Mouse (Mus musculus): ENCODE measurements around the gene Fnbp1. TPM values are rescaled to one million over a fixed set of nuclear protein-coding genes. Genes with fewer than 3 reads are reported as not detected.

The Fnbp1 gene
- polyA plus RNA-seq, 1 experiment from 2014 or later: 19.4 TPM

GRCm38 (mm10) chr2:31129742-31130518 lies 11.9 kb downstream of the Fnbp1 start:
- no peaks in the 10 kb centered on the region for H3K9me3 ChIP-seq (ENCODE audit: low read length)
- no peak overlapping the region for H3K9ac ChIP-seq (replicated peaks; ENCODE audit: low read length)
- H3K36me3 ChIP-seq (ENCODE audit: insufficient read depth, low read length): no peaks in the 10 kb centered on the region
- H3K27me3 ChIP-seq (ENCODE audit: insufficient read depth, low read length): no peaks in the 10 kb centered on the region
- 71% methylated on average over 14 of the region's 14 CpGs for WGBS
- H3K27ac ChIP-seq (ENCODE audit: low read length): no peak overlapping the region
- peaks cover 34% of the 10 kb centered on the region for H3K4me1 ChIP-seq (ENCODE audit: insufficient read depth, low read length)
- H3K4me3 ChIP-seq (ENCODE audit: low read length): no peak overlapping the region
- no peak for ATAC-seq (ENCODE audit: low FRiP score, low TSS enrichment)
- no peak overlapping the region for H3K4me2 ChIP-seq (replicated peaks; ENCODE audit: low read depth, low read length)

DNA sequence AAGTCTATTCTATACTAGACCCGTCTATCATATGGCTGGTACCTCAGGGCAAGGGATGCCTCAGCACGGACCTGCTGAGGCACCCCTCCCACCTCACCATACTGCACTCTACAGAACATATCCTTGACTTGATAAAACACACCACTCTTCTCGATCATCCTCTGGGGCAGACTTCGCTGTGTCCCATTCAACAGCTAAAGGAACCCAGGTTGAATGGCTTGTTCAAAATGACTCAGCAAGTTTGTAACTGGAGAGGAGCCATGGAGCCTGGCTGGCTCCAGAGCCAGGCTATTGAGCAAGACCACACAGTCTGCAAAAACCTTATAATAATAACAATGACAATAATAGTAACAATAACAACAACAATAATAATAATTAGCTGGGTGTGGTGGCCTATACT lies 13.9 kb downstream of the Fnbp1 start:
- WGBS: 77% methylated on average over 4 of the region's 4 CpGs
- peaks cover 29% of the 10 kb centered on the region for H3K4me1 ChIP-seq (ENCODE audit: insufficient read depth, low read length)
- H3K9ac ChIP-seq (replicated peaks; ENCODE audit: low read length): no peak overlapping the region
- no peaks in the 10 kb centered on the region for H3K36me3 ChIP-seq (ENCODE audit: insufficient read depth, low read length)
- H3K9me3 ChIP-seq (ENCODE audit: low read length): no peaks in the 10 kb centered on the region
- no peak overlapping the region for H3K27ac ChIP-seq (ENCODE audit: low read length)
- H3K4me3 ChIP-seq (ENCODE audit: low read length): no peak overlapping the region
- H3K4me2 ChIP-seq (replicated peaks; ENCODE audit: low read depth, low read length): no peak overlapping the region
- no peaks in the 10 kb centered on the region for H3K27me3 ChIP-seq (ENCODE audit: insufficient read depth, low read length)
- ATAC-seq (ENCODE audit: low FRiP score, low TSS enrichment): no peak

GRCm38 (mm10) chr2:31127219-31127618 lies 14.6 kb downstream of the Fnbp1 start:
- Histone ChIP-seq H3K4me1 (ENCODE audit: insufficient read depth, low read length) (peaks cover 22% of the 10 kb centered on the region), H3K9ac (replicated peaks; ENCODE audit: low read length) (no peak overlapping the region), H3K9me3 (ENCODE audit: low read length) (no peaks in the 10 kb centered on the region), H3K27me3 (ENCODE audit: insufficient read depth, low read length) (no peaks in the 10 kb centered on the region), H3K36me3 (ENCODE audit: insufficient read depth, low read length) (no peaks in the 10 kb centered on the region), H3K4me2 (replicated peaks; ENCODE audit: low read depth, low read length) (no peak overlapping the region), H3K4me3 (ENCODE audit: low read length) (no peak overlapping the region), H3K27ac (ENCODE audit: low read length) (no peak overlapping the region)
- no peak for ATAC-seq (ENCODE audit: low FRiP score, low TSS enrichment)
- WGBS: 42% methylated on average over 7 of the region's 7 CpGs

DNA sequence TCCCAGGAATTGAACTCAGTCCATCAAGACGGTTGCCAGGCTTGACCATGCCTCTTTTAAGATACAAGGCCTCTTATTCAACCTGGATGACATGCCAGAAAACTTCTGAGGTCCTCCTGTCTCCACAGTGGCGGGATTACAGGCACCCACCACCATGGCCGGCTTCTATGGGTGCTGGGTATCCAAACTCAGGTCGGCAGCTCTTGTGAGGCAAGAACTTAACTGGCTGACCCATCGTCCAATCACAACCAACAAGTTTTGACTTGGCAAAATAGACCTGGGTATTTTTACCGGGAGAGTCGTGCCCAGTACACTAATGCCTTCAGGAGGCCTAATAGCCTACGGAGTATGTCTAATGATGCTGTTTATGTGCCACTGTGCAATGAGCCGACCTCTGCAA lies 15.8 kb downstream of the Fnbp1 start:
- peaks cover 19% of the 10 kb centered on the region for H3K4me1 ChIP-seq (ENCODE audit: insufficient read depth, low read length)
- no peaks in the 10 kb centered on the region for H3K9me3 ChIP-seq (ENCODE audit: low read length)
- no peak overlapping the region for H3K9ac ChIP-seq (replicated peaks; ENCODE audit: low read length)
- H3K27ac ChIP-seq (ENCODE audit: low read length): no peak overlapping the region
- no peak overlapping the region for H3K4me2 ChIP-seq (replicated peaks; ENCODE audit: low read depth, low read length)
- H3K36me3 ChIP-seq (ENCODE audit: insufficient read depth, low read length): no peaks in the 10 kb centered on the region
- no peaks in the 10 kb centered on the region for H3K27me3 ChIP-seq (ENCODE audit: insufficient read depth, low read length)
- WGBS: 80% methylated on average over 9 of the region's 9 CpGs
- H3K4me3 ChIP-seq (ENCODE audit: low read length): no peak overlapping the region
- ATAC-seq (ENCODE audit: low FRiP score, low TSS enrichment): no peak

DNA sequence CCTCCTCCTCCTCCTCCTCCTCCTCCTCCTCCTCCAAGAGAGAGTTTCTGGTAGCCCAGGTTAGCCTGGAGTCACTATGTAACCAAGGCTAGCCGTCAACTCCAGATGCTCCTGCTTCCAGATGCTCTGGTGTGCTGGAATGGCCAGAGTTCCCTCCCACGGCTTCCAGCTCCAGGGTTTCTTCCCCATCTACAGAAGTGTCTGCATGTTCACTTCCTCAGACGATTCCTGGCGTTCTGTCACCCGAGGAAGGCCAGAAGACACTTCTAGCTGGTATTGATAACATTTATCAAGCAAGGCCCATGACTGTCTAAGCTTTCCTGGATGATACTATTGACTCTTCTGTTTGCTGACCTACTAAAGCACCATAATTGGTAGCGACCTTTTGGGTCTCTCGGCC lies 16.7 kb downstream of the Fnbp1 start:
- WGBS: 59% methylated on average over 7 of the region's 7 CpGs
- ATAC-seq (ENCODE audit: low FRiP score, low TSS enrichment): no peak
- Histone ChIP-seq H3K4me3 (ENCODE audit: low read length) (no peak overlapping the region), H3K27me3 (ENCODE audit: insufficient read depth, low read length) (no peaks in the 10 kb centered on the region), H3K27ac (ENCODE audit: low read length) (no peak overlapping the region), H3K4me2 (replicated peaks; ENCODE audit: low read depth, low read length) (no peak overlapping the region), H3K36me3 (ENCODE audit: insufficient read depth, low read length) (no peaks in the 10 kb centered on the region), H3K9me3 (ENCODE audit: low read length) (no peaks in the 10 kb centered on the region), H3K4me1 (ENCODE audit: insufficient read depth, low read length) (peaks cover 12% of the 10 kb centered on the region), H3K9ac (replicated peaks; ENCODE audit: low read length) (no peak overlapping the region)

GRCm38 (mm10) chr2:31124694-31125093 lies 17.1 kb downstream of the Fnbp1 start:
- H3K27me3 ChIP-seq (ENCODE audit: insufficient read depth, low read length): no peaks in the 10 kb centered on the region
- H3K4me1 ChIP-seq (ENCODE audit: insufficient read depth, low read length): peaks cover 12% of the 10 kb centered on the region; the same call in 1 of the 2 replicates
- no peak overlapping the region for H3K4me3 ChIP-seq (ENCODE audit: low read length)
- H3K9me3 ChIP-seq (ENCODE audit: low read length): no peaks in the 10 kb centered on the region
- H3K9ac ChIP-seq (replicated peaks; ENCODE audit: low read length): no peak overlapping the region
- WGBS: 38% methylated on average over 2 of the region's 2 CpGs
- H3K4me2 ChIP-seq (replicated peaks; ENCODE audit: low read depth, low read length): no peak overlapping the region
- H3K27ac ChIP-seq (ENCODE audit: low read length): no peak overlapping the region
- no peaks in the 10 kb centered on the region for H3K36me3 ChIP-seq (ENCODE audit: insufficient read depth, low read length)
- ATAC-seq (ENCODE audit: low FRiP score, low TSS enrichment): no peak

- no peak for ATAC-seq (ENCODE audit: low FRiP score, low TSS enrichment)
- no peaks in the 10 kb centered on the region for H3K36me3 ChIP-seq (ENCODE audit: insufficient read depth, low read length)
- H3K9ac ChIP-seq (replicated peaks; ENCODE audit: low read length): no peak overlapping the region
- no peak overlapping the region for H3K4me3 ChIP-seq (ENCODE audit: low read length)
- WGBS: 92% methylated on average over 5 of the region's 5 CpGs
- H3K4me1 ChIP-seq (ENCODE audit: insufficient read depth, low read length): peaks cover 12% of the 10 kb centered on the region; the same call in 1 of the 2 replicates
- no peaks in the 10 kb centered on the region for H3K9me3 ChIP-seq (ENCODE audit: low read length)
- H3K27ac ChIP-seq (ENCODE audit: low read length): no peak overlapping the region
- no peaks in the 10 kb centered on the region for H3K27me3 ChIP-seq (ENCODE audit: insufficient read depth, low read length)
- no peak overlapping the region for H3K4me2 ChIP-seq (replicated peaks; ENCODE audit: low read depth, low read length)
Observed at GRCm38 (mm10) chr2:31123493-31123892, 18.3 kb downstream of the Fnbp1 start.

GRCm38 (mm10) chr2:31122806-31123205 lies 19.0 kb downstream of the Fnbp1 start:
- 82% methylated on average over 5 of the region's 5 CpGs for WGBS
- Histone ChIP-seq H3K4me1 (ENCODE audit: insufficient read depth, low read length) (peaks cover 12% of the 10 kb centered on the region; the same call in 1 of the 2 replicates), H3K27ac (ENCODE audit: low read length) (no peak overlapping the region), H3K36me3 (ENCODE audit: insufficient read depth, low read length) (no peaks in the 10 kb centered on the region), H3K9ac (replicated peaks; ENCODE audit: low read length) (no peak overlapping the region), H3K9me3 (ENCODE audit: low read length) (no peaks in the 10 kb centered on the region), H3K4me2 (replicated peaks; ENCODE audit: low read depth, low read length) (no peak overlapping the region), H3K4me3 (ENCODE audit: low read length) (no peak overlapping the region), H3K27me3 (ENCODE audit: insufficient read depth, low read length) (no peaks in the 10 kb centered on the region)
- no peak for ATAC-seq (ENCODE audit: low FRiP score, low TSS enrichment)

DNA sequence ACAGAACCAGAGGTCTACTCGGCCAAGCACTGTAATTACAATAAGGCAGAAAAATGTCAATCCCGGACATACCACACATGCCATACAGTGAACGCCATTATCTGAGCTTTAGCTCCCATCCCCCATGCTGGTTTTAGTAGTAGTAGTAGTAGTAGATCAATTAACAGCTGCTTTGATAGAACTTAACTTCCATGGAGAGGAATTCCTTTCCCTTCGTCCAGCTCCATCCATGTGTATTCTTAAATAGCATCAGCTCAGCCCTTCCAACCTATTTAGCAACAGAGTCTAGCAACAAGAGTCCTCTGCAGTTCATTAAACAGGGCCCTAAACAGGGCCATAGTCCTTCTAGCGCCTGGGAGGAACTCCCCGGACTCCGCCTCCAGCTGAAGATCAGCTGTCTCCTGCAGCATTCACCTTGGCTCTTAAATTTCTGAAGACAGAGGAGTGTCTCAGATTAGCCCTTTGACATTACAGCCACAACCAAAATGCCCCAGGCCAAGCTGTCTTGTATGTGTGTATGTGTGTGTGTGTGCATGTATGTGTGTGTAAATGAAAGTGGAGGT lies 20.6 kb downstream of the Fnbp1 start:
- Histone ChIP-seq H3K27ac (ENCODE audit: low read length) (no peak overlapping the region), H3K4me1 (ENCODE audit: insufficient read depth, low read length) (peaks cover 8% of the 10 kb centered on the region), H3K4me2 (replicated peaks; ENCODE audit: low read depth, low read length) (no peak overlapping the region), H3K9me3 (ENCODE audit: low read length) (no peaks in the 10 kb centered on the region), H3K9ac (replicated peaks; ENCODE audit: low read length) (no peak overlapping the region), H3K27me3 (ENCODE audit: insufficient read depth, low read length) (no peaks in the 10 kb centered on the region), H3K4me3 (ENCODE audit: low read length) (no peak overlapping the region), H3K36me3 (ENCODE audit: insufficient read depth, low read length) (no peaks in the 10 kb centered on the region)
- WGBS: 75% methylated on average over 7 of the region's 7 CpGs
- ATAC-seq (ENCODE audit: low FRiP score, low TSS enrichment): no peak

- Histone ChIP-seq H3K4me3 (ENCODE audit: low read length) (no peak overlapping the region), H3K4me2 (replicated peaks; ENCODE audit: low read depth, low read length) (no peak overlapping the region), H3K27me3 (ENCODE audit: insufficient read depth, low read length) (no peaks in the 10 kb centered on the region), H3K27ac (ENCODE audit: low read length) (no peak overlapping the region), H3K36me3 (ENCODE audit: insufficient read depth, low read length) (no peaks in the 10 kb centered on the region), H3K4me1 (ENCODE audit: insufficient read depth, low read length) (peaks cover 22% of the 10 kb centered on the region), H3K9ac (replicated peaks; ENCODE audit: low read length) (no peak overlapping the region), H3K9me3 (ENCODE audit: low read length) (no peaks in the 10 kb centered on the region)
- no peak for ATAC-seq (ENCODE audit: low FRiP score, low TSS enrichment)
- WGBS: 79% methylated on average over 13 of the region's 13 CpGs
Observed at GRCm38 (mm10) chr2:31119795-31120194, 22.0 kb downstream of the Fnbp1 start.
